Mouse (Mus musculus): ENCODE results near the gene Spp2. TPM values are rescaled to one million over a fixed set of nuclear protein-coding genes. Genes with fewer than 3 reads are reported as not detected.
A peak's percentile ranks its signal among the peaks of the same experiment; 100 is the strongest.
"Not testable (repeated sequence)": the region's sequence is repeated elsewhere in the genome, so short reads cannot be mapped to it uniquely, and the experiment has no call there.

Spp2 gene
- total RNA-seq, 2 experiments from 2014 or later, result not detected

DNA sequence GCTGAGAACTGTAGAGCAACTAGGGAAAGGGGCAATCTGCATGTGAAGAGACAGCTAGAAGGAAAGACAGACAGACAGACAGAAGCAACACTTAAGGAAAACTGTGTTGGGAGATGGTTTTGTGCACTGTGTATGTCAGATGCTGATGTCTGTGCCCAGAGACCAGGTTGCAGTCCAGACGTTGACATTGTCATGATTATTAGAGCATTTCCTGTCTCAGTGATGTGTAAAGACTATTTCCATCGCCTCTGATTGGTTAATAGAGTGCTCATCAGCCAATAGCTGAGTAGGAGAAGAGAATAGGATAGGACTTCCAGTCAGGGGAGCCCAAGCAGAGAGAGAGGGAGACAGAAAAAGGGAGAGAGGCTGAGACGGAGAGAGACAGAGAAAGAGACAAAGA, 25.8 kb downstream of the Spp2 start:
- intact Hi-C loops (cut with DNase I), result no loop called here
- DNase-seq (ENCODE audit: low spot score in 2 of 2), result no peak

GRCm38 (mm10) chr1:88433096-88433883, 26.5 kb downstream of the Spp2 start:
- intact Hi-C loops (cut with DNase I), result no loop called here
- no peak for DNase-seq (ENCODE audit: low spot score in 2 of 2)

- DNase-seq (ENCODE audit: low spot score in 2 of 2), result no peak
- intact Hi-C loops (cut with DNase I), result no loop called here
Observed at GRCm38 (mm10) chr1:88434057-88434456, 27.3 kb downstream of the Spp2 start.

DNA sequence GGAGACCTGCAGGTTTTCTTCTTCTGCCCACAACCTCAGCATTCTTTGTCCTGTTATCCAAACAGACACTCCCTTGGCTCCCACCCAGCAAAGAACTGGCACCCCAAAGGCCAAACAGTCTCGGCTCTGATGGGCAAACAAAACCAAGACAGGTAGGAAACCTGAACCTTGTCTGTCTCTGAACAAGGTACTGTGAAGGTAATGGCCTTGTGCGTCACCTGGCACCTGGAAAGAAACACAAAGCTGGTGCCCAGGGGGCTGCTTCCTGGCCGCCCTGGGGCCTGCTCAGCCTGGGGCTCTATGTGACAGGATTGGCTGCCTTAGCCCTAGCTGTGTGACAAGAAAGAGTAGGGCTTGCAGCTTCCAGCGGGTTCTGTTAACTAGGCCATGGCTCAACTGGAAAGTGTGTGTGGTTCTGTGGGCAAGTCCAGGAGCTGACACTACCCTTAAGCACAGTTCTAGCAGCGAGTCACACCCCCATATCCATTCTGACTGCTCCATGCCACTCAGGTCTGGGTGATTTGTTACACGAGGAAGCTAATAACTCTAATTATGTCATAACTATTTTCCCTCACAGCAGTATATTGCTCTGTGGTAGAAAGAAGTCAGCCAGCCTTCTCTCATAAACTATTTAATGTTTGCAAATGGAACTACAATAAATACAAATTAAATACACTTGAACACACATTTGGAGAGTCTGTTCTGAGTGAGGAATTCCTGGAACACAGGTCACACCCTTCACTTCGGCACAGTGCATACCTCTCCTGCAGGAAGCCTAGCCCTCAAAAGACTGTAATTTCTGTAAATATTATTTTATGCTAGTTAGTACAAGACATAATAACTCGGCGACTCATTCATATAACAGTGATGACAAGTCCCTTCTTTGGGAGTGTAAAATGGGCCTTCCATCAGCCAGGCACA, 30.7 kb downstream of the Spp2 start:
- DNase-seq (ENCODE audit: low spot score in 2 of 2), result no peak
- intact Hi-C loops (cut with DNase I), result no loop called here

GRCm38 (mm10) chr1:88443383-88443782, 36.6 kb downstream of the Spp2 start:
- DNase-seq (ENCODE audit: low spot score in 2 of 2), result no peak
- intact Hi-C loops (cut with DNase I), result no loop called here

GRCm38 (mm10) chr1:88445400-88445799, 38.6 kb downstream of the Spp2 start:
- intact Hi-C loops (cut with DNase I), result no loop called here
- peak in 1 of 2 experiments; percentile 5 for DNase-seq (ENCODE audit: low spot score in 2 of 2)

GRCm38 (mm10) chr1:88446270-88447030, 39.7 kb downstream of the Spp2 start:
- DNase-seq (ENCODE audit: low spot score in 2 of 2), result peak in 1 of 2 experiments; percentile 57
- intact Hi-C loops (cut with DNase I), result no loop called here

DNA sequence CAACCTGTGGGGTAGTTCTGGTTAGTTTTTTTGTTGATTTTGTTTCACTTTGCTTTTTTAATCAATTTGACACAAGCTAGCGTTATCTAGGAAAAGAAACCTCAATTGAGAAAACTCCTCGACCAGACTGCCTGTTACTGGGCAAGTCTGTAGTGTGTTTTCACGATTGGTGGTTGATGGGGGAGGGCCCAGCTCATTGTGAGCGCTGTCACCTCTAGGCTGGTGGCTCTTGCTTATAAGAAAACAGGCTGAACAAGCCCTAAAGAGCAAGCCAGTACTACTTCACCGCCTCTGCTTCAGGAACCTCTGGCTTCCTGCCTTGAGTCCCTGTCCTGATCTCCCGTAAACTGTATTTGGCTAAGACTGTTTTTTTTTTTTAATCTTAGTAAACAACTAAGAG, 40.7 kb downstream of the Spp2 start:
- DNase-seq (ENCODE audit: low spot score in 2 of 2), result no peak
- intact Hi-C loops (cut with DNase I), result no loop called here

GRCm38 (mm10) chr1:88448094-88448493, 41.3 kb downstream of the Spp2 start:
- intact Hi-C loops (cut with DNase I); DNase-seq (ENCODE audit: low spot score in 2 of 2): not testable (repeated sequence)

DNA sequence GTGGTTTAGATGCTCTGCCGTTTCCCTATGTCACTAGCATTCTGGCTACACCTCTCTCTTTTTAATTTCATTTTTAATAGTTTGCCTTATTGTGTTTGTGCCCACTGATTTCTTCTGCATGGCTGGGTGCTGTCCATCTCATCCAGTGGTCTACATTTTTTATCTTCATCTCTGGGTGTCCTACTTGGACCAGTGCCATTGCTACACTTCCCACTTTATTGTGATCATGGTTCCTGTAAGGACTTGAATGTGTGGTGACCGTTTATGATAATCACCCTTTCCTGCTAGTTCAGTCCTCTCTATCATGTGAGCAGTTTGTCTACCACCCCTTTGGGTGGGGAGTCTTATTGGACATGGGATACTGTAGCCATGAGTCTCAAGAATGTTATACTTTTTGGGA, 43.0 kb downstream of the Spp2 start:
- intact Hi-C loops (cut with DNase I), result no loop called here
- no peak for DNase-seq (ENCODE audit: low spot score in 2 of 2)

DNA sequence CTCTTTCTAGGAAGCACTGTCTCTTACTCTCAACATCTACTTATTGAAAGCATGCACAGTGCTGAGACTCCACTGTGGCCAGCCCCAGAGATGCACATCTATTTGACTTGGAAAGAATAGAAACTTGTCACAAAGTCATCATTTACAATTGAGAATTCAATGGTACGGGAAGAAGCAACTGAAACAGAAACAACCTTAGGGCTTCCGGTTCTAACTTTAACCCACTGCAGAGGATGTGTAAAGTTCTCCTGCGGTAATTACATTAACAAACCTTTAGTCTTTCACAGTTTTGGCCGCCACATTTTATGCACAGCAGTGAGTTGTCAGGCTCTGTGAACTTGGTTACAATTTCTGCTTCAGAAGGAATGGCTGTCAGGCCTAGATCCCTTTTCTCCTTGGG, 43.9 kb downstream of the Spp2 start:
- intact Hi-C loops (cut with DNase I), result no loop called here
- DNase-seq (ENCODE audit: low spot score in 2 of 2), result no peak

- no peak for DNase-seq (ENCODE audit: low spot score in 2 of 2)
- intact Hi-C loops (cut with DNase I), result no loop called here
Observed at GRCm38 (mm10) chr1:88452198-88452597, 45.4 kb downstream of the Spp2 start.

DNA sequence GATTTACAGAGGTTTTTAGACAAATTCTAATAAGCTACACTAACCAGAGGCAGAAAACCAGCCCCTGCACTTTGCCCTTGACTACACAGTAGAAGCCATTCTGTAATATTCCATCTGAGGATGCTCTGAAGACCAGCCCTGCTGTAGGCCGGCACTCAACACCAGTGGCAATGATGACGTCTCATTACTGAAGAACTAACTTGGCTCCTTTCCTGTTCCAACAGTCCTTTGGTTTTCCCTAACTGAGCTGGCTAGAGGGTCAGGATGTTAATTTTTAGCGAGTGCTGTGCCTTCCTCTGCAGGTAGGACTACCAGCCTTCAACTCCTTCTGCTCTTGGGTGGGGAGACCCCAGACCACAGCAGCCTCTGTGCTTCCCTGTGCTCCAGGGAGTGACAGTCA, 47.9 kb downstream of the Spp2 start:
- intact Hi-C loops (cut with DNase I), result loop anchor here (5.0 kb wide), 1 partner anchor 103 kb away; no protein-coding TSS in a partner anchor
- no peak for DNase-seq (ENCODE audit: low spot score in 2 of 2)

- intact Hi-C loops (cut with DNase I), result loop anchor here (1.0 to 5.0 kb wide), 2 partner anchors 102 to 251 kb away; no protein-coding TSS in a partner anchor
Observed at GRCm38 (mm10) chr1:88455761-88456160, 49.0 kb downstream of the Spp2 start.

DNA sequence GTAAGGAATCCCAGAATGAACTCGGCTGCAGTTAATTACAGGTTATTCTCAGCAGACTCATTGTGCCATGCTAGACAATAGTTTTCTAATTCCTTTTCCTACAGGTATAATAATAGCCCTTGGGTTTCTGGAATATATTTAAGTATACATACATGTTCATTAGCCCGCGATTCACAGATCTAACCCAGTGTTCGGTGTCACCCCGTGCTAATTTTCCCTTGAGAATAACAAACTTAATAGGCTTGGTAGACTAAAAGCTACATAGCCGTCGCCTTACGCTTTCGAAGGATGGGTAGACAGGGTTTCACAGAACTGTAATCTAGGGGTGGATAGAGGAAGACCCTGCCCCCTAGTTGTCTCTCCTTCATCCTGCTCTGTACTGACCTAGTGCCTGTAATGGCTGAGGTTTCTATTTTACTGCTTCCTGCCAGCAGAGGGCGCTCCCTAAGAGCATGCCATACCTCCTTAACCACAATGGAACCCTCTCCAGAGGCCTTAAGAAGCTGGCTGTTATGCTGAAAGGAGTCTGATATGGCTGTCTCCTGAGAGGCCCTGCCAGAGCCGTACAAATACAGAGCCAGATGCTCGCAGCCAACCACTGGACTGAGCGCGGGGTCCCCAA, 49.8 kb downstream of the Spp2 start:
- peak; percentile 76 to 81 for DNase-seq (ENCODE audit: low spot score in 2 of 2)
- intact Hi-C loops (cut with DNase I), result loop anchor here (1.0 to 5.0 kb wide), 2 partner anchors 101 to 250 kb away; no protein-coding TSS in a partner anchor

More at GRCm38 (mm10) chr1:88455761-88456160, 49.0 kb downstream of the Spp2 start:
- no peak for DNase-seq (ENCODE audit: low spot score in 2 of 2)

DNA sequence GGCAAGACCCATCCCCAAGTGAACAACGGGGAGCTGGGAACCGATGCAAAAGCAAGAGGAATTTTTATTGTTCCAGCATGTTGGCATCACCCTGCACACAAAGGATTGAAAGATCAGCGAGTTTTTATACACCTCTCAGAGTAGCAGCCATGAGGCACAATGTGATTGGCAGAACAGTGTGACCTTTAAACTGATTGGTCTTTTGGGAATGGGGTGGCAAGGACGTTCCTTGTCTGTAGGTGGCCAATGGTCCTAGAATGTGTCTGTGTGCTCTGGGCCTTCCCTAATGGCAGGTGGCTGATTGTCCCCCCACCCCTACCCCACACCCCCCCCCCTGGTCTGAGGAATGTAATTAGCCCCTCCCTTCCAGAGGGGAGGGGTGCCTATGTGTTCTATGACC, 52.4 kb downstream of the Spp2 start:
- intact Hi-C loops (cut with DNase I), result loop anchor here (5.0 kb wide), 1 partner anchor 98 kb away; no protein-coding TSS in a partner anchor
- no peak for DNase-seq (ENCODE audit: low spot score in 2 of 2)

DNA sequence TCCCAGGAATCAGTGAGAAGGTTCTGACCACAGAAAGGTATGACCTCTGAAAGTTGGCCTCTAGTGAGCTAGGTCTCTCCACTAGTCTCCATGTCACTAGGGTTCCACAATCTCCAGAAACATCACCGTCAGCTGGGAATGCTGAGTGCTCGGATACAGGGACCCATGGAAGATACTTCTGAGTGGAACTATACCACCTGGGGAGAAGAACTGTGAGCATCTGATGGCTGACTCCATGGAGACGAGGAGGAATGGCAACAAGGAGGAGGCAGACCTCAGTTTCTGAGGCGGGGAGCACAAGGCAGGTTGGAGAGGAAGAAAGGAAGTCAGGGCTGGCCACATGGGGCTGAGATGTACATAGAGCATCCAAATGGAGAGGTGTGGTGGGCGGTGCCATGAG, 52.9 kb downstream of the Spp2 start:
- intact Hi-C loops (cut with DNase I), result loop anchor here (5.0 kb wide), 1 partner anchor 98 kb away; no protein-coding TSS in a partner anchor
- no peak for DNase-seq (ENCODE audit: low spot score in 2 of 2)

DNA sequence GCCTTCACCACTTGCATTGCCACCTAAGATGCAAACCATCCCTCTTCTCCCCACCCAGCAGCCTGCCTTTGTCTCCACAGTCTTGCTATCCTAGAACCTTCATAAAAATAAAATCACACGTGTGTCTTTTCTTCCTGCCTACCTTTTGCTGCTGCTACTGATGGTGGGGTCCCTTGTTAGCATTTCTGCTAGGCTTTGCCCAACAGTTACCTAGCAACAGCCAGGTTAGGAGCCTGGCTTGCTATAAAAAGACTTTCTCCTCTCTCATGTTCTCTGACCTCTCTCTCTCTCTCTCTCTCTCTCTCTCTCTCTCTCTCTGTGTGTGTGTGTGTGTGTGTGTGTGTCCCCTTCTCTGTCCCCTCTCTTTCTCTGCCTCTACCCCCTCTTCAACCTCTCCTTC, 54.3 kb downstream of the Spp2 start:
- DNase-seq (ENCODE audit: low spot score in 2 of 2), result no peak
- intact Hi-C loops (cut with DNase I), result no loop called here

DNA sequence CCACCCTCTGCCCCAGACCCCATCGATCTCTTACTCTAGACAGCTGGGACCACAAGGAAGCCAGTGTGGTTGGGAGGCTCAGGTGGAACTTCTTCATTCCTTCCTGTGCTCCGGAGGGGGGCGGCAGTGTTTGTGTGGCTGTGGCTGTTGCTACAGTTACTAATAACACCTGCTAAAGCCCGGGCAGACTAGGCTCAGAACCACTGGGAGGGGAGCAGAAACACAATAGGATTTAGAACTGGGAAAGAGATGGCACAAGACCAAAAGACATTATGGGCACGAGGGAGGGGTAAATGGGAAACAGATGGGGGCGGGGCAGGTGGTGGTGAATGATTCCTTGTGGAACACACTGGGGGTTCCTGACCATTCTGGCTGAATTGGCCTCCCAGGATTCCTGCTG, 55.7 kb downstream of the Spp2 start:
- intact Hi-C loops (cut with DNase I), result no loop called here
- DNase-seq (ENCODE audit: low spot score in 2 of 2), result no peak

All from left cerebral cortex, postnatal 25 days (tissue).